In the genomic region with DNA sequence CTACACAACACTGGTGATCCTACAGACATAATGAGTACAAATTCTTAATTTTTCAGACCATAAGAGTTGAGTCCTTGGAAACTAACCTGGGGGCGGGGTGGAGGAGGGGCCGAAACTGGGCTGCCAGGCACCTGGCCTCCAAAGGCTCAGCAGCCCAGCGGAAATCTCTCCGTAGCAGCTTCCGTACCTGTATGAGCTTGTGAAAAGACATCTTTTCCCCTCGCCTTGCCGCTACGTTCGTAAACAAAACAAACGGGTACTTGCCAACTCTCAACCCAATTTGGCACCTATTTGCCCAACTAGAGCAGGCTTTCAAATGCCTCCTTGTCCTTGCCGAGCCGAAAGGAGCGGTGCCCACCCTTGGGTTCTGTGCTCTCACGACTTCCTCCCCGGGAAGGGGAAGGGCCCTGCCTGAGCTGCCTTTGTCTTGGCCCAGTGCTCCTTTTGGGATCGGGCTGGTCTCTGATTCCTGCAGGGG, we compare ENCODE assay signal across 8 mouse cellular contexts. TPM values are rescaled to one million over a fixed set of nuclear protein-coding genes. Genes with fewer than 3 reads are reported as not detected.
DNase-seq lines count a peak whose midpoint lies in the region; ATAC-seq and TF ChIP-seq lines count a peak whose summit lies in the region.

No protein-coding gene starts in this region.

- H3K27ac ChIP-seq in kidney, postnatal 0 days, result no peak overlapping the region
- H3K27ac ChIP-seq in embryonic facial prominence, embryonic 12.5 days, result no peak overlapping the region
- no peak overlapping the region for H3K27ac ChIP-seq in neural tube, embryonic 13.5 days (replicated peaks)

- no peak for ATAC-seq in kidney, postnatal 0 days (replicated peaks; ENCODE audit: low FRiP score, low read depth)
- ATAC-seq in embryonic facial prominence, embryonic 12.5 days (ENCODE audit: insufficient number of reproducible peaks, insufficient read depth, low FRiP score, low TSS enrichment), result no peak
- ATAC-seq in neural tube, embryonic 13.5 days (ENCODE audit: low read depth), result no peak

- H3K36me3 ChIP-seq in kidney, postnatal 0 days (ENCODE audit: insufficient read depth, low read length), result no peaks in the 10 kb centered on the region
- no peaks in the 10 kb centered on the region for H3K36me3 ChIP-seq in embryonic facial prominence, embryonic 12.5 days
- no peaks in the 10 kb centered on the region for H3K36me3 ChIP-seq in neural tube, embryonic 13.5 days

- no peak overlapping the region for H3K9ac ChIP-seq in kidney, postnatal 0 days (ENCODE audit: low read depth, low read length)
- H3K9ac ChIP-seq in embryonic facial prominence, embryonic 12.5 days, result no peak overlapping the region; the same call in 1 of the 2 replicates
- H3K9ac ChIP-seq in neural tube, embryonic 13.5 days, result no peak overlapping the region; the same call in 1 of the 2 replicates

- peak overlapping the region; percentile 46 for H3K4me2 ChIP-seq in kidney, postnatal 0 days (ENCODE audit: low read length)
- peak overlapping the region; percentile 48 for H3K4me2 ChIP-seq in embryonic facial prominence, embryonic 12.5 days (replicated peaks)
- H3K4me2 ChIP-seq in neural tube, embryonic 13.5 days, result peak overlapping the region; percentile 38

- H3K4me3 ChIP-seq in kidney, postnatal 0 days (replicated peaks; ENCODE audit: low read depth, low read length), result 0 out of 2 replicates have a peak overlapping the region, but pooled peaks have one; percentile 0
- peak overlapping the region; percentile 22 for H3K4me3 ChIP-seq in embryonic facial prominence, embryonic 12.5 days
- H3K4me3 ChIP-seq in neural tube, embryonic 13.5 days, result peak overlapping the region; percentile 6; the same call in 1 of the 2 replicates

- H3K27me3 ChIP-seq in kidney, postnatal 0 days (ENCODE audit: insufficient read depth, low read length), result peaks cover 10% of the 10 kb centered on the region; the same call in 1 of the 2 replicates
- peaks cover 35% of the 10 kb centered on the region for H3K27me3 ChIP-seq in embryonic facial prominence, embryonic 12.5 days
- peaks cover 71% of the 10 kb centered on the region for H3K27me3 ChIP-seq in neural tube, embryonic 13.5 days

- 19% methylated on average over 16 of the region's 16 CpGs for whole genome bisulfite sequencing in kidney, postnatal 0 days
- WGBS in embryonic facial prominence, embryonic 12.5 days, result 4% methylated on average over 16 of the region's 16 CpGs
- WGBS in neural tube, embryonic 13.5 days, result 4% methylated on average over 16 of the region's 16 CpGs

- no peaks in the 10 kb centered on the region for H3K9me3 ChIP-seq in kidney, postnatal 0 days (replicated peaks; ENCODE audit: low read length)
- no peaks in the 10 kb centered on the region for H3K9me3 ChIP-seq in embryonic facial prominence, embryonic 12.5 days
- H3K9me3 ChIP-seq in neural tube, embryonic 13.5 days, result no peaks in the 10 kb centered on the region

- DNase-seq in kidney, postnatal 0 days (ENCODE audit: low spot score), result no peak
- DNase-seq in kidney, postnatal 14 days, result no peak
- DNase-seq in induced T-regulatory cell, adult 2 months (ENCODE audit: low read depth), result peak; percentile 66
- no peak for DNase-seq in thymus, postnatal 36 days
- DNase-seq in right cerebral cortex, postnatal 36 days (ENCODE audit: low spot score in 2 of 2), result no peak
- no peak for DNase-seq in left cerebral cortex, adult 9 months (ENCODE audit: low spot score in 2 of 2)

- TF ChIP-seq CTCF in kidney, postnatal 0 days (IDR thresholded peaks at IDR 0.05; ENCODE audit: low read depth), result no peak

- H3K4me1 ChIP-seq in kidney, postnatal 0 days (replicated peaks; ENCODE audit: insufficient read depth, low read length), result no peaks in the 10 kb centered on the region
- peaks cover 12% of the 10 kb centered on the region for H3K4me1 ChIP-seq in embryonic facial prominence, embryonic 12.5 days
- peaks cover 21% of the 10 kb centered on the region for H3K4me1 ChIP-seq in neural tube, embryonic 13.5 days (replicated peaks)

RNA-seq across cellular contexts. Expression of a gene that starts 40.1 kb away (rescaled TPM):
- 0.07 and 0.09 TPM in 2 replicates for polyA plus RNA-seq in kidney, postnatal 0 days (2015; fragmentation: Nextera tagmentation; extraction: Ambion mirVana)
- polyA plus RNA-seq in embryonic facial prominence, embryonic 12.5 days (2016; fragmentation: Nextera tagmentation; extraction: Ambion mirVana), result 2.2 and 2.4 TPM in 2 replicates
- 0.25 and 0.59 TPM in 2 replicates for polyA plus RNA-seq in neural tube, embryonic 13.5 days (2015; fragmentation: Nextera tagmentation; extraction: Ambion mirVana)
